Mouse (Mus musculus): ENCODE data around the gene Oxld1. TPM values are rescaled to one million over a fixed set of nuclear protein-coding genes. Genes with fewer than 3 reads are reported as not detected.

Oxld1 gene
- 16.9 and 19.6 TPM in 2 replicates for polyA plus RNA-seq (2014; fragmentation: Nextera tagmentation; extraction: Ambion mirVana)

- Histone ChIP-seq H3K27ac (ENCODE audit: low read depth, low read length) (peak within 1 kb of the TSS; percentile 90), H3K9me3 (replicated peaks; ENCODE audit: control insufficient read depth, low read length) (no peaks in the 10 kb centered on the region), H3K4me3 (ENCODE audit: low read depth, low read length) (peak within 1 kb of the TSS; percentile 72), H3K4me1 (ENCODE audit: control insufficient read depth, insufficient read depth, low read length) (peaks cover 13% of the 10 kb centered on the region), H3K36me3 (ENCODE audit: control insufficient read depth, insufficient read depth, low read length) (peaks cover 15% of the 10 kb centered on the region), H3K4me2 (peak within 1 kb of the TSS; percentile 93), H3K9ac (ENCODE audit: low read depth, low read length) (peak within 1 kb of the TSS; percentile 92), H3K27me3 (ENCODE audit: control insufficient read depth, insufficient read depth, low read length) (no peaks in the 10 kb centered on the region)
- peak; percentile 82 for ATAC-seq (replicated peaks; ENCODE audit: insufficient number of reproducible peaks, low FRiP score, low TSS enrichment)
- 5% methylated on average over 62 of the region's 62 CpGs for WGBS (ENCODE audit: insufficient replicate concordance)
Observed at GRCm38 (mm10) chr11:120457772-120458751, at the start of gene Oxld1, which contains the start of gene Ccdc137. Gene Oxld1 (minus strand): TSS chr11:120458068. Gene Ccdc137 (plus strand): TSS chr11:120458115.

- Histone ChIP-seq H3K27ac (ENCODE audit: low read depth, low read length) (no peak overlapping the region), H3K27me3 (ENCODE audit: control insufficient read depth, insufficient read depth, low read length) (no peaks in the 10 kb centered on the region), H3K9me3 (replicated peaks; ENCODE audit: control insufficient read depth, low read length) (no peaks in the 10 kb centered on the region), H3K36me3 (ENCODE audit: control insufficient read depth, insufficient read depth, low read length) (no peaks in the 10 kb centered on the region), H3K4me1 (ENCODE audit: control insufficient read depth, insufficient read depth, low read length) (peaks cover 3% of the 10 kb centered on the region; the same call in 1 of the 2 replicates), H3K4me2 (no peak overlapping the region), H3K4me3 (ENCODE audit: low read depth, low read length) (no peak overlapping the region), H3K9ac (ENCODE audit: low read depth, low read length) (no peak overlapping the region)
- WGBS (ENCODE audit: insufficient replicate concordance) = 56% methylated on average over 4 of the region's 4 CpGs
- no peak for ATAC-seq (replicated peaks; ENCODE audit: insufficient number of reproducible peaks, low FRiP score, low TSS enrichment)
Observed at GRCm38 (mm10) chr11:120506899-120507298, 49.0 kb upstream of the Oxld1 start.

- H3K9me3 ChIP-seq (replicated peaks; ENCODE audit: control insufficient read depth, low read length) = no peaks in the 10 kb centered on the region
- no peak overlapping the region for H3K27ac ChIP-seq (ENCODE audit: low read depth, low read length)
- no peak overlapping the region for H3K4me2 ChIP-seq
- no peak for ATAC-seq (replicated peaks; ENCODE audit: insufficient number of reproducible peaks, low FRiP score, low TSS enrichment)
- 75% methylated on average over 3 of the region's 3 CpGs for WGBS (ENCODE audit: insufficient replicate concordance)
- no peak overlapping the region for H3K9ac ChIP-seq (ENCODE audit: low read depth, low read length)
- peaks cover 3% of the 10 kb centered on the region; the same call in 1 of the 2 replicates for H3K4me1 ChIP-seq (ENCODE audit: control insufficient read depth, insufficient read depth, low read length)
- H3K4me3 ChIP-seq (ENCODE audit: low read depth, low read length) = no peak overlapping the region
- H3K36me3 ChIP-seq (ENCODE audit: control insufficient read depth, insufficient read depth, low read length) = no peaks in the 10 kb centered on the region
- no peaks in the 10 kb centered on the region for H3K27me3 ChIP-seq (ENCODE audit: control insufficient read depth, insufficient read depth, low read length)
Observed at GRCm38 (mm10) chr11:120505661-120506060, 47.8 kb upstream of the Oxld1 start.

GRCm38 (mm10) chr11:120501701-120502100 is 43.8 kb upstream of the Oxld1 start:
- WGBS (ENCODE audit: insufficient replicate concordance) = 90% methylated on average over 4 of the region's 4 CpGs
- H3K9me3 ChIP-seq (replicated peaks; ENCODE audit: control insufficient read depth, low read length) = no peaks in the 10 kb centered on the region
- H3K27me3 ChIP-seq (ENCODE audit: control insufficient read depth, insufficient read depth, low read length) = no peaks in the 10 kb centered on the region
- no peak overlapping the region for H3K4me3 ChIP-seq (ENCODE audit: low read depth, low read length)
- no peaks in the 10 kb centered on the region; the same call in 1 of the 2 replicates for H3K4me1 ChIP-seq (ENCODE audit: control insufficient read depth, insufficient read depth, low read length)
- no peak overlapping the region for H3K27ac ChIP-seq (ENCODE audit: low read depth, low read length)
- no peak overlapping the region for H3K9ac ChIP-seq (ENCODE audit: low read depth, low read length)
- no peak overlapping the region for H3K4me2 ChIP-seq
- H3K36me3 ChIP-seq (ENCODE audit: control insufficient read depth, insufficient read depth, low read length) = peaks cover 6% of the 10 kb centered on the region; the same call in 1 of the 2 replicates
- ATAC-seq (replicated peaks; ENCODE audit: insufficient number of reproducible peaks, low FRiP score, low TSS enrichment) = no peak

GRCm38 (mm10) chr11:120501018-120501417 is 43.1 kb upstream of the Oxld1 start:
- no peaks in the 10 kb centered on the region; the same call in 1 of the 2 replicates for H3K4me1 ChIP-seq (ENCODE audit: control insufficient read depth, insufficient read depth, low read length)
- H3K9ac ChIP-seq (ENCODE audit: low read depth, low read length) = no peak overlapping the region
- H3K36me3 ChIP-seq (ENCODE audit: control insufficient read depth, insufficient read depth, low read length) = peaks cover 9% of the 10 kb centered on the region
- no peak overlapping the region for H3K4me2 ChIP-seq
- no peak overlapping the region for H3K27ac ChIP-seq (ENCODE audit: low read depth, low read length)
- 63% methylated on average over 6 of the region's 6 CpGs for WGBS (ENCODE audit: insufficient replicate concordance)
- no peak overlapping the region for H3K4me3 ChIP-seq (ENCODE audit: low read depth, low read length)
- no peaks in the 10 kb centered on the region for H3K27me3 ChIP-seq (ENCODE audit: control insufficient read depth, insufficient read depth, low read length)
- ATAC-seq (replicated peaks; ENCODE audit: insufficient number of reproducible peaks, low FRiP score, low TSS enrichment) = no peak
- no peaks in the 10 kb centered on the region for H3K9me3 ChIP-seq (replicated peaks; ENCODE audit: control insufficient read depth, low read length)

GRCm38 (mm10) chr11:120500357-120500756 is 42.5 kb upstream of the Oxld1 start:
- Histone ChIP-seq H3K4me1 (ENCODE audit: control insufficient read depth, insufficient read depth, low read length) (no peaks in the 10 kb centered on the region; the same call in 1 of the 2 replicates), H3K36me3 (ENCODE audit: control insufficient read depth, insufficient read depth, low read length) (peaks cover 13% of the 10 kb centered on the region), H3K9me3 (replicated peaks; ENCODE audit: control insufficient read depth, low read length) (no peaks in the 10 kb centered on the region), H3K4me2 (no peak overlapping the region), H3K27ac (ENCODE audit: low read depth, low read length) (no peak overlapping the region), H3K4me3 (ENCODE audit: low read depth, low read length) (no peak overlapping the region), H3K9ac (ENCODE audit: low read depth, low read length) (no peak overlapping the region), H3K27me3 (ENCODE audit: control insufficient read depth, insufficient read depth, low read length) (no peaks in the 10 kb centered on the region)
- no peak for ATAC-seq (replicated peaks; ENCODE audit: insufficient number of reproducible peaks, low FRiP score, low TSS enrichment)
- 9% methylated on average over 3 of the region's 3 CpGs for WGBS (ENCODE audit: insufficient replicate concordance)

- Histone ChIP-seq H3K4me1 (ENCODE audit: control insufficient read depth, insufficient read depth, low read length) (no peaks in the 10 kb centered on the region; the same call in 1 of the 2 replicates), H3K4me3 (ENCODE audit: low read depth, low read length) (no peak overlapping the region), H3K36me3 (ENCODE audit: control insufficient read depth, insufficient read depth, low read length) (peaks cover 16% of the 10 kb centered on the region), H3K9me3 (replicated peaks; ENCODE audit: control insufficient read depth, low read length) (no peaks in the 10 kb centered on the region), H3K27me3 (ENCODE audit: control insufficient read depth, insufficient read depth, low read length) (no peaks in the 10 kb centered on the region), H3K9ac (ENCODE audit: low read depth, low read length) (no peak overlapping the region), H3K4me2 (no peak overlapping the region), H3K27ac (ENCODE audit: low read depth, low read length) (no peak overlapping the region)
- 73% methylated on average over 6 of the region's 6 CpGs for WGBS (ENCODE audit: insufficient replicate concordance)
- ATAC-seq (replicated peaks; ENCODE audit: insufficient number of reproducible peaks, low FRiP score, low TSS enrichment) = no peak
Observed at GRCm38 (mm10) chr11:120499894-120500293, 42.0 kb upstream of the Oxld1 start.

- no peak overlapping the region for H3K4me2 ChIP-seq
- WGBS (ENCODE audit: insufficient replicate concordance) = 76% methylated on average over 5 of the region's 5 CpGs
- H3K9ac ChIP-seq (ENCODE audit: low read depth, low read length) = no peak overlapping the region
- no peak for ATAC-seq (replicated peaks; ENCODE audit: insufficient number of reproducible peaks, low FRiP score, low TSS enrichment)
- H3K27me3 ChIP-seq (ENCODE audit: control insufficient read depth, insufficient read depth, low read length) = no peaks in the 10 kb centered on the region
- H3K27ac ChIP-seq (ENCODE audit: low read depth, low read length) = no peak overlapping the region
- no peaks in the 10 kb centered on the region; the same call in 1 of the 2 replicates for H3K4me1 ChIP-seq (ENCODE audit: control insufficient read depth, insufficient read depth, low read length)
- H3K9me3 ChIP-seq (replicated peaks; ENCODE audit: control insufficient read depth, low read length) = no peaks in the 10 kb centered on the region
- peaks cover 16% of the 10 kb centered on the region for H3K36me3 ChIP-seq (ENCODE audit: control insufficient read depth, insufficient read depth, low read length)
- H3K4me3 ChIP-seq (ENCODE audit: low read depth, low read length) = no peak overlapping the region
Observed at GRCm38 (mm10) chr11:120498891-120499290, 41.0 kb upstream of the Oxld1 start.
